Mouse (Mus musculus): ENCODE measurements around the gene Dusp12.

DNA sequence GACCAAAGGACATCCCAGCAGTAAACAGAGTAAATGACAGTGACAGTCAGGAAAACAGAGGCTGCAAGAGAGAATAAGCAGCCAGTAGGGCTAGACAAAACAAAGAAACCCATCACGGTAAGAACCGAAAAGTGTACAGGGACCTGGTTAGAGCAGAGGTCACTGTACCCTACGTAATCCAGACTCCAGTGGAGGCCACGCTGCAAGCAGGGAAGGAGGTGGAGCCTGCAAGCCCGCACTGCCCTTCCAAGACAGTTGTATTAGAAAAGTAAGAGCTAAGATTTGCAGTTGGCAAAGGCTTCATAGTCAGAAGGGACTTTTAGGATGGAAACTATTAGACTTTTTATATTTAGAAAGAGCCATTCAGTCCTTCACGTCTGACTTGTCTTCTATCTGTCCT is 41.6 kb upstream of the Dusp12 start:
- TF ChIP-seq POLR2A (IDR thresholded peaks at IDR 0.05; ENCODE audit: control insufficient read depth, extremely low read depth, insufficient read depth, low read length, poor library complexity) = no peak
- TF ChIP-seq CTCF (IDR thresholded peaks at IDR 0.05; ENCODE audit: borderline replicate concordance, control insufficient read depth, extremely low read depth, insufficient read depth, low read length, poor library complexity) = no peak
